Mouse (Mus musculus): ENCODE data around the gene Acot10. TPM values are rescaled to one million over a fixed set of nuclear protein-coding genes. Genes with fewer than 3 reads are reported as not detected.

Acot10 gene
- polyA plus RNA-seq, 2 experiments = 0.06 TPM; not detected in 1

- no peak for TF ChIP-seq EP300 (IDR thresholded peaks at IDR 0.05; ENCODE audit: low read depth)
- TF ChIP-seq CTCF (IDR thresholded peaks at IDR 0.05; ENCODE audit: low read depth) = no peak
- no peaks in the 10 kb centered on the region for H3K9me3 ChIP-seq (ENCODE audit: control insufficient read depth, low read length)
- 46% methylated on average over 1 of the region's 1 CpGs for WGBS (ENCODE audit: insufficient replicate concordance)
- H3K4me2 ChIP-seq (ENCODE audit: low read depth) = no peak overlapping the region
- DNase-seq (ENCODE audit: low read depth in 3 of 3, low spot score in 3 of 3) = no peak
- no peak for ATAC-seq (ENCODE audit: insufficient read depth)
- no peak overlapping the region for H3K4me3 ChIP-seq (ENCODE audit: insufficient read depth in 1 of 2, low read depth in 2 of 2, low read length in 2 of 2)
- H3K36me3 ChIP-seq (replicated peaks; ENCODE audit: control insufficient read depth, insufficient read depth, low read depth) = no peaks in the 10 kb centered on the region
- no peak overlapping the region for H3K9ac ChIP-seq (replicated peaks)
- H3K4me1 ChIP-seq (replicated peaks; ENCODE audit: control insufficient read depth in 2 of 2, insufficient read depth in 2 of 2, low read length in 1 of 2) = no peaks in the 10 kb centered on the region
- H3K27me3 ChIP-seq (ENCODE audit: control insufficient read depth, insufficient read depth, low read length) = no peaks in the 10 kb centered on the region
- no peak overlapping the region for H3K27ac ChIP-seq
These were observed 1.4 kb upstream of the Acot10 start for GRCm38 (mm10) chr15:20667989-20668388.

DNA sequence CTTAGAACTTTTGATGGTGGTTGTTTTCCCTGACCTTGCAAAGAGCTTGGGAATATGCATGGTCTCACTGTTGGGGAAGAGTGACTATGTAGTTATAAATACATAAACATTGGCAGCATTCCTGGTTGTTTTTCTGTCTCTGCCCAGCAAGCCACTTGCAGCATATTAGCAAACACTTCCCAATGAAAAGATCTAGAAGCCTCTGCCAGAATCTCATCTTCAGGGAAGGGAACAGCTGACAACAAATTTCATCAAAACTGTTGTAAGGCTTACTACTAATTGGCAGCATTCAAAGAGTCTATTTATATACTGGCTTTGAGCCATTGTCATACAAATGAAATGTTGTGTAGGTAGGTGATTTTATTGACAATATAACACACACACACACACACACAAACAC lies 800 bp upstream of the Acot10 start:
- Histone ChIP-seq H3K27me3 (ENCODE audit: control insufficient read depth, insufficient read depth, low read length) (no peaks in the 10 kb centered on the region), H3K27ac (no peak overlapping the region), H3K4me3 (ENCODE audit: insufficient read depth in 1 of 2, low read depth in 2 of 2, low read length in 2 of 2) (no peak overlapping the region), H3K4me1 (replicated peaks; ENCODE audit: control insufficient read depth in 2 of 2, insufficient read depth in 2 of 2, low read length in 1 of 2) (no peaks in the 10 kb centered on the region), H3K36me3 (replicated peaks; ENCODE audit: control insufficient read depth, insufficient read depth, low read depth) (no peaks in the 10 kb centered on the region), H3K9ac (replicated peaks) (no peak overlapping the region), H3K4me2 (ENCODE audit: low read depth) (no peak overlapping the region), H3K9me3 (ENCODE audit: control insufficient read depth, low read length) (no peaks in the 10 kb centered on the region)
- ATAC-seq (ENCODE audit: insufficient read depth) (no peak), DNase-seq (ENCODE audit: low read depth in 3 of 3, low spot score in 3 of 3) (no peak)
- TF ChIP-seq EP300 (IDR thresholded peaks at IDR 0.05; ENCODE audit: low read depth) (no peak), CTCF (IDR thresholded peaks at IDR 0.05; ENCODE audit: low read depth) (no peak)

DNA sequence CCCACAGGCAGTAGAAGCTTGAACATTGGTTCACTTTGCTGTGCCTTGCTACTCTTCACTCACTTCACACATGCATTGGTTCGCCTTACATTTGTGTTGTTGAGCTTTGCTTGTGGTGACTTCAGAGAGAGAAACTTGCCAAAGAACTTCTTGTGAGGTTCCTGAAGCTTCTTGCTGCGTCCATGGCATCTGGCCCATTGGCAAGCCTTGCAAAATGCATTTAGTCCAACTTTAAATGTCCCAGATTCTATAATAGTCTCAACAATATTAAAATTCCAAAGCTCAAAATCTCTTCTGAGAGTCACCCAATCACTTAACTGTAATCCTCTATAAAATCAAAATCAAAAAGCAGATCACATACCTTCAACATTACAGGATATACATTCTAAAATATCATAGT lies 6.3 kb downstream of the Acot10 start:
- ATAC-seq (ENCODE audit: insufficient read depth) = no peak
- Histone ChIP-seq H3K4me3 (ENCODE audit: insufficient read depth in 1 of 2, low read depth in 2 of 2, low read length in 2 of 2) (no peak overlapping the region), H3K27ac (no peak overlapping the region), H3K27me3 (ENCODE audit: control insufficient read depth, insufficient read depth, low read length) (no peaks in the 10 kb centered on the region), H3K4me2 (ENCODE audit: low read depth) (no peak overlapping the region), H3K9ac (replicated peaks) (no peak overlapping the region), H3K36me3 (replicated peaks; ENCODE audit: control insufficient read depth, insufficient read depth, low read depth) (no peaks in the 10 kb centered on the region), H3K4me1 (replicated peaks; ENCODE audit: control insufficient read depth in 2 of 2, insufficient read depth in 2 of 2, low read length in 1 of 2) (no peaks in the 10 kb centered on the region), H3K9me3 (ENCODE audit: control insufficient read depth, low read length) (no peaks in the 10 kb centered on the region)
- TF ChIP-seq CTCF (IDR thresholded peaks at IDR 0.05; ENCODE audit: low read depth) = no peak
- TF ChIP-seq EP300 (IDR thresholded peaks at IDR 0.05; ENCODE audit: low read depth) = no peak
- WGBS (ENCODE audit: insufficient replicate concordance) = 32% methylated on average over 2 of the region's 2 CpGs
- DNase-seq (ENCODE audit: low read depth in 3 of 3, low spot score in 3 of 3) = no peak

DNA sequence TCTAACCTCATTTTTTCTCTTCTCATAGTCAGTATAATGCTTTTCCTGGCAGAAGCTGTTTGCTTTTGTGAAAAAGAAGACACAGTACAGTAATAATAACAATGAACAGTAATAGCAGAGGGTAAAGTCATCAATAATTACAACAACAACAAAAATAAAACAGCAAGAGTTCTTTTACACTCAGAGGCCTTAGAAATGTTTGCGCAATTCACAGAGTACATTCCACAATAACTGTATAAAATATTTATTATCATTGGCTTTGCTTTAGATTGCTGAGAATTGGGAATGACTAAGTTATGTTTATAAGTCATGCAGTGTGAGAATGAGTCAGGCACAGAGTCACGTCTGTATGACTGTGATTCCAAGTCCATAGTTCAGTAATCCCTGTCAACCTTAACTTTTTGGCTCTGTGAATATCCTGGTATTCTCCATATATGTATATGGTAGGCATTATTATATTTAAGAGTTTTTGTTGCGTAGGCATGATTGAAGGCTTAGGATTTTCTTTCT lies 23.6 kb downstream of the Acot10 start:
- WGBS (ENCODE audit: insufficient replicate concordance) = 67% methylated on average over 3 of the region's 3 CpGs
- no peak for ATAC-seq (ENCODE audit: insufficient read depth)
- TF ChIP-seq CTCF (IDR thresholded peaks at IDR 0.05; ENCODE audit: low read depth) = no peak
- TF ChIP-seq EP300 (IDR thresholded peaks at IDR 0.05; ENCODE audit: low read depth) = no peak
- Histone ChIP-seq H3K4me3 (ENCODE audit: insufficient read depth in 1 of 2, low read depth in 2 of 2, low read length in 2 of 2) (no peak overlapping the region), H3K4me2 (ENCODE audit: low read depth) (no peak overlapping the region), H3K9ac (replicated peaks) (no peak overlapping the region), H3K9me3 (ENCODE audit: control insufficient read depth, low read length) (no peaks in the 10 kb centered on the region), H3K27me3 (ENCODE audit: control insufficient read depth, insufficient read depth, low read length) (no peaks in the 10 kb centered on the region), H3K36me3 (replicated peaks; ENCODE audit: control insufficient read depth, insufficient read depth, low read depth) (no peaks in the 10 kb centered on the region), H3K27ac (no peak overlapping the region), H3K4me1 (replicated peaks; ENCODE audit: control insufficient read depth in 2 of 2, insufficient read depth in 2 of 2, low read length in 1 of 2) (no peaks in the 10 kb centered on the region)
- no peak for DNase-seq (ENCODE audit: low read depth in 3 of 3, low spot score in 3 of 3)

DNA sequence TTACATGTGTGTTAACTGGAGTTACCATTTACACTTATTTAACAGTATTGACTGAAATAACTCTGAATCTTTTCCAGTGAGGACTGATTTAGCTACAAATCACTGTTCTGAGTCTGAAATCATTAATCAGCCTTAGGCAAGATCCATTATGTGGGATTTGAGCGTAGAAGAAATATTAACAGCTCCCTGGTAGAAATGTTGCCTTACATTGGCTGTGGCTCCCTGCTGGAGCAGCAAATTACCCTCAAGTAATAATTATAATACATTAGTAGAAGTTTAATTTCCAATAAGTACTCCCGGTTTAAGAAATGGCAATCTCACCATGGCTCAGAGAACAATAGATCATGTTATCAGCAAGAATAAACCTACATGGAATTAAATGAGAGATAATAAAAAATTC lies 27.4 kb downstream of the Acot10 start:
- WGBS (ENCODE audit: insufficient replicate concordance) = 66% methylated on average over 2 of the region's 2 CpGs
- no peak for DNase-seq (ENCODE audit: low read depth in 3 of 3, low spot score in 3 of 3)
- Histone ChIP-seq H3K9me3 (ENCODE audit: control insufficient read depth, low read length) (no peaks in the 10 kb centered on the region), H3K4me3 (ENCODE audit: insufficient read depth in 1 of 2, low read depth in 2 of 2, low read length in 2 of 2) (no peak overlapping the region), H3K4me2 (ENCODE audit: low read depth) (no peak overlapping the region), H3K27ac (no peak overlapping the region), H3K4me1 (replicated peaks; ENCODE audit: control insufficient read depth in 2 of 2, insufficient read depth in 2 of 2, low read length in 1 of 2) (no peaks in the 10 kb centered on the region), H3K27me3 (ENCODE audit: control insufficient read depth, insufficient read depth, low read length) (no peaks in the 10 kb centered on the region), H3K36me3 (replicated peaks; ENCODE audit: control insufficient read depth, insufficient read depth, low read depth) (no peaks in the 10 kb centered on the region), H3K9ac (replicated peaks) (no peak overlapping the region)
- ATAC-seq (ENCODE audit: insufficient read depth) = no peak
- TF ChIP-seq EP300 (IDR thresholded peaks at IDR 0.05; ENCODE audit: low read depth) (no peak), CTCF (IDR thresholded peaks at IDR 0.05; ENCODE audit: low read depth) (no peak)

Data from liver, embryonic 14.5 days (tissue).